ENCODE assay signal across 9 mouse cellular contexts in genomic region chr14:18237381-18237780, GRCm38 (mm10). TPM values are rescaled to one million over a fixed set of nuclear protein-coding genes. Genes with fewer than 3 reads are reported as not detected.
DNase-seq lines count a peak whose midpoint lies in the region; ATAC-seq and TF ChIP-seq lines count a peak whose summit lies in the region.
"Had no signal": no experiment of that assay in that cellular context is flagged by ENCODE, and none has a peak within 500 bp of the region (broad histone marks: within the 10 kb centered on the region; RNA-seq: fewer than 3 reads in every experiment).

No protein-coding gene starts in this region.

- H3K27ac ChIP-seq in heart, embryonic 10.5 days: peak overlapping the region; percentile 90; the same call in 1 of the 2 replicates
- H3K27ac ChIP-seq in ES-Bruce4 (ENCODE audit: insufficient read depth, low read length): peak overlapping the region; percentile 54; the same call in 1 of the 2 replicates
- H3K27ac ChIP-seq in hindbrain, embryonic 10.5 days: no peak overlapping the region; the same call in 1 of the 2 replicates
- H3K27ac ChIP-seq in midbrain, embryonic 11.5 days (ENCODE audit: low read depth, low read length): no peak overlapping the region

- TF ChIP-seq POLR2A in ES-Bruce4 (IDR thresholded peaks at IDR 0.05; ENCODE audit: insufficient read depth, low read length): no peak

- H3K36me3 ChIP-seq in heart, embryonic 10.5 days: no peaks in the 10 kb centered on the region
- no peaks in the 10 kb centered on the region for H3K36me3 ChIP-seq in ES-Bruce4 (ENCODE audit: control insufficient read depth, insufficient read depth, low read length, poor library complexity, severe bottlenecking)
- no peaks in the 10 kb centered on the region for H3K36me3 ChIP-seq in hindbrain, embryonic 10.5 days
- H3K36me3 ChIP-seq in midbrain, embryonic 11.5 days (ENCODE audit: control insufficient read depth, insufficient read depth, low read length): no peaks in the 10 kb centered on the region

- no peak for ATAC-seq in midbrain, embryonic 11.5 days (ENCODE audit: low FRiP score)

- H3K4me3 ChIP-seq in heart, embryonic 10.5 days: peak overlapping the region; percentile 83
- H3K4me3 ChIP-seq in ES-Bruce4 (ENCODE audit: low read depth, low read length): no peak overlapping the region
- H3K4me3 ChIP-seq in hindbrain, embryonic 10.5 days: peak overlapping the region; percentile 78
- H3K4me3 ChIP-seq in midbrain, embryonic 11.5 days (ENCODE audit: low read depth, low read length): peak overlapping the region; percentile 72

- TF ChIP-seq EP300 in ES-Bruce4 (IDR thresholded peaks at IDR 0.05; ENCODE audit: insufficient read depth, low read depth, low read length): no peak

- peak overlapping the region; percentile 68; the same call in 1 of the 2 replicates for H3K9ac ChIP-seq in ES-Bruce4 (ENCODE audit: low read depth, poor library complexity, severe bottlenecking)
- H3K9ac ChIP-seq in midbrain, embryonic 11.5 days (ENCODE audit: low read length): no peak overlapping the region

- no peaks in the 10 kb centered on the region for H3K9me3 ChIP-seq in heart, embryonic 10.5 days
- H3K9me3 ChIP-seq in ES-Bruce4 (replicated peaks; ENCODE audit: control insufficient read depth, insufficient read depth, low read length, poor library complexity, severe bottlenecking): no peaks in the 10 kb centered on the region
- H3K9me3 ChIP-seq in hindbrain, embryonic 10.5 days: 0 out of 2 replicates have a peak, but pooled peaks cover 3% of the 10 kb centered on the region
- no peaks in the 10 kb centered on the region for H3K9me3 ChIP-seq in midbrain, embryonic 11.5 days (ENCODE audit: control insufficient read depth, low read length)

- peaks cover 18% of the 10 kb centered on the region; the same call in 1 of the 2 replicates for H3K4me1 ChIP-seq in heart, embryonic 10.5 days
- H3K4me1 ChIP-seq in ES-Bruce4 (ENCODE audit: control insufficient read depth, insufficient read depth, low read length): no peaks in the 10 kb centered on the region
- peaks cover 9% of the 10 kb centered on the region; the same call in 1 of the 2 replicates for H3K4me1 ChIP-seq in hindbrain, embryonic 10.5 days (replicated peaks)
- no peaks in the 10 kb centered on the region for H3K4me1 ChIP-seq in midbrain, embryonic 11.5 days (ENCODE audit: control insufficient read depth, insufficient read depth, low read length)

- no peak for DNase-seq in heart, embryonic 10.5 days (ENCODE audit: low spot score)
- no peak for DNase-seq in heart, postnatal 4 days
- no peak for DNase-seq in hindbrain, embryonic 10.5 days (ENCODE audit: low spot score)
- DNase-seq in midbrain, embryonic 11.5 days (ENCODE audit: low spot score, missing footprints): no peak
- DNase-seq in urinary bladder, postnatal 10 days (ENCODE audit: low spot score): no peak
- no peak for DNase-seq in cerebellum, adult 9-11 months
- no peak for DNase-seq in thymus, postnatal 25 days
- DNase-seq: gastrocnemius, postnatal 25 days had no signal

- TF ChIP-seq CTCF in ES-Bruce4 (IDR thresholded peaks at IDR 0.05; ENCODE audit: low read depth, low read length): no peak

- no peaks in the 10 kb centered on the region for H3K27me3 ChIP-seq in heart, embryonic 10.5 days (ENCODE audit: insufficient read depth, poor library complexity, severe bottlenecking)
- H3K27me3 ChIP-seq in ES-Bruce4 (ENCODE audit: control insufficient read depth, insufficient read depth, low read length, poor library complexity, severe bottlenecking): no peaks in the 10 kb centered on the region
- no peaks in the 10 kb centered on the region for H3K27me3 ChIP-seq in hindbrain, embryonic 10.5 days (ENCODE audit: insufficient read depth, poor library complexity, severe bottlenecking)
- no peaks in the 10 kb centered on the region for H3K27me3 ChIP-seq in midbrain, embryonic 11.5 days (ENCODE audit: control insufficient read depth, insufficient read depth, low read length)

- 74% methylated on average over 4 of the region's 4 CpGs for WGBS in heart, embryonic 10.5 days
- 64% methylated on average over 4 of the region's 4 CpGs for WGBS in hindbrain, embryonic 10.5 days
- WGBS in midbrain, embryonic 11.5 days: 46% methylated on average over 4 of the region's 4 CpGs

- peak overlapping the region; percentile 74 for H3K4me2 ChIP-seq in midbrain, embryonic 11.5 days

RNA-seq across cellular contexts. Expression of gene Nr1d2, which starts 1.5 kb away (rescaled TPM):
- polyA plus RNA-seq in heart, embryonic 10.5 days (2016; fragmentation: Nextera tagmentation; extraction: Ambion mirVana): 5.4 and 8.8 TPM in 2 replicates
- 10 to 100 TPM; 36.3 to 39.3 TPM for total RNA-seq in heart, postnatal 4 days (2021)
- polyA plus RNA-seq in ES-Bruce4 (2011; ENCODE audit: insufficient read depth, insufficient read length, low read depth, missing spikeins): 16.1 and 16.3 TPM in 2 replicates
- 3.4 TPM in 2 replicates for polyA plus RNA-seq in hindbrain, embryonic 10.5 days (2016; fragmentation: Nextera tagmentation; extraction: Ambion mirVana)
- 4.9 and 5.2 TPM in 2 replicates for polyA plus RNA-seq in midbrain, embryonic 11.5 days (2014; fragmentation: Nextera tagmentation; extraction: Ambion mirVana)

RNA-seq across cellular contexts. Expression of gene Nkiras1, which starts 33.6 kb away (rescaled TPM):
- 14.8 and 16.7 TPM in 2 replicates for polyA plus RNA-seq in heart, embryonic 10.5 days (2016; fragmentation: Nextera tagmentation; extraction: Ambion mirVana)
- 10 to 100 TPM; 20.0 to 22.3 TPM for total RNA-seq in heart, postnatal 4 days (2021)
- 15.5 and 16.6 TPM in 2 replicates for polyA plus RNA-seq in ES-Bruce4 (2011; ENCODE audit: insufficient read depth, insufficient read length, low read depth, missing spikeins)
- 11.4 and 15.0 TPM in 2 replicates for polyA plus RNA-seq in hindbrain, embryonic 10.5 days (2016; fragmentation: Nextera tagmentation; extraction: Ambion mirVana)
- 11.1 and 12.9 TPM in 2 replicates for polyA plus RNA-seq in midbrain, embryonic 11.5 days (2014; fragmentation: Nextera tagmentation; extraction: Ambion mirVana)

RNA-seq across cellular contexts. Expression of gene Rpl15, which starts 33.8 kb away (rescaled TPM):
- polyA plus RNA-seq in heart, embryonic 10.5 days (2016; fragmentation: Nextera tagmentation; extraction: Ambion mirVana): 332 and 406 TPM in 2 replicates
- total RNA-seq in heart, postnatal 4 days (2021): 1,000 to 10,000 TPM in 1 of 2 experiments, 100 to 1,000 TPM in 1; 916 to 1,021 TPM
- polyA plus RNA-seq in ES-Bruce4 (2011; ENCODE audit: insufficient read depth, insufficient read length, low read depth, missing spikeins): 1,134 and 1,178 TPM in 2 replicates
- 390 and 457 TPM in 2 replicates for polyA plus RNA-seq in hindbrain, embryonic 10.5 days (2016; fragmentation: Nextera tagmentation; extraction: Ambion mirVana)
- polyA plus RNA-seq in midbrain, embryonic 11.5 days (2014; fragmentation: Nextera tagmentation; extraction: Ambion mirVana): 403 and 466 TPM in 2 replicates

Comparison
In these comparisons a context has a peak if more than half of its experiments do, and no peak if none do; other contexts are left out.
1. H3K27ac ChIP-seq: peak in heart, embryonic 10.5 days (single experiment) and ES-Bruce4 (single experiment); none in hindbrain, embryonic 10.5 days (single experiment) and midbrain, embryonic 11.5 days (single experiment).